Mouse (Mus musculus): ENCODE data around the gene Nf2. TPM values are rescaled to one million over a fixed set of nuclear protein-coding genes. Genes with fewer than 3 reads are reported as not detected.

Nf2 gene
- polyA plus RNA-seq, 1 experiment from 2014 or later = 53.2 TPM

DNA sequence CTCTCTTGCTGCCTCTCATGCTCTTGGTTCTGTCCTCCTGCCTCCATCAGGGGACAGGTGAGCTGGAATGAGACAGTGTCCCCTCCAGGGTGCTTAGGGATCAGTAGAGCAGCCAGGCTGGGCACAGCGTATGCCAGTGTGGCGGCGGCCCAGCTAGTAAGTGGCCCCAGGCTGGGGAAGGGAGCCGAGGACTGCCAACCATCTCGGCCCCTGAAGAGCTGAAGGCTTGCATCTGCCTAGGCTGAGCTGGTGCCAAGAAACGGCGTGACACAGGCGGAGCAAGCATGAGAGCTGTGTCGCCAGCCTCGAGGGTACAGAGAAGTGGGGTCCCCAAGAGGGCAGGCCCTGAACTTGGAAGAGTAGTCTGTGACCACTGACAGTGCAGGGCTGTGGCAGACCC lies 111.7 kb downstream of the Nf2 start:
- WGBS = 86% methylated on average over 10 of the region's 10 CpGs

DNA sequence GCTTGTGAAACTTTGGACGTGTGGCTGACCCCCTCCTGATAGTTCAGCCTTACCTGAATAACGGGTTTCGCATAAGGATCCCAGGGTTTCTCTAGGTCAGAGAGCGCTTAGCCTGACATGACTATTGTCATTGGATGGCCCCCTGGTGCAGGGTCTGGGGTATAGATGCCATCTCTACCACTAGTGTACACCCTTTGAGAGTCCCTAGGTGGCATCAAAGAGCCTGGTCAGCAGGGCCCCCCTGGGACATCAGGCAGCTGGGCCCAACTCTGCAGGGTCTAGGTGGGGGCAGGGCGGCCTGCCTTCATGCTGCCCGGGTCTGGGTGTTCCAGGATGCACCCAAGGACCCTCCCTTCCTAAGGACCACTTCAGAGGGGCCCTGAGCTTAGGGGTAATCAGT lies 113.0 kb downstream of the Nf2 start:
- 0 out of 2 replicates have a peak, but pooled peaks cover 5% of the 10 kb centered on the region for H3K4me1 ChIP-seq
- H3K4me3 ChIP-seq (replicated peaks) = no peak overlapping the region
- 0 out of 2 replicates have a peak, but pooled peaks cover 7% of the 10 kb centered on the region for H3K27me3 ChIP-seq
- WGBS = 51% methylated on average over 6 of the region's 6 CpGs
- H3K4me2 ChIP-seq = no peak overlapping the region
- no peaks in the 10 kb centered on the region for H3K9me3 ChIP-seq (replicated peaks)
- no peak overlapping the region for H3K9ac ChIP-seq
- no peak for ATAC-seq (replicated peaks; ENCODE audit: low FRiP score)
- H3K27ac ChIP-seq = no peak overlapping the region
- H3K36me3 ChIP-seq = no peaks in the 10 kb centered on the region

More for the DNA sequence above, 111.7 kb downstream of the Nf2 start:
- no peak overlapping the region for H3K9ac ChIP-seq
- no peak overlapping the region for H3K4me3 ChIP-seq (replicated peaks)
- no peak overlapping the region for H3K4me2 ChIP-seq
- H3K9me3 ChIP-seq (replicated peaks) = no peaks in the 10 kb centered on the region
- H3K27me3 ChIP-seq = peaks cover 20% of the 10 kb centered on the region
- no peak overlapping the region for H3K27ac ChIP-seq
- H3K36me3 ChIP-seq = no peaks in the 10 kb centered on the region
- no peak for ATAC-seq (replicated peaks; ENCODE audit: low FRiP score)
- 0 out of 2 replicates have a peak, but pooled peaks cover 5% of the 10 kb centered on the region for H3K4me1 ChIP-seq

DNA sequence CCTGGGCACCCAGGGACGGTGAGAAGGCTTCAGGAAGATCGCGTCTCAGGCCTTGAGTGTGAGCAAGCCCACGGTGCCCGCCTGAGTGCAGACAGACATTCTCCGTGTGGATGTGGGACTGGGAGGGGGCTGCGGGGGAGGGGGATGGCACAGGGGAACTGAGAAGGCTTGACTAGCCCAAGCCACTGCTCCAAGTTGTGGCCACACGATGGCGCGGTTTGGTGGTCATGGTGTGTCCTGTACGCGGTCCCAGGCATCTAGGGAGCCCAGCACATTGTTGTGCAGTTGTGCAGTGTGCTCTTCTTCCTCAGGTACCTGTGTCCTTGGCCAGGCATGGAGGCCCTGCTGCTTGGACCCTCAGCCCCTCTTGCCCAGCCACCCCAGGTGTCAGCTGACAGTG lies 115.2 kb downstream of the Nf2 start:
- H3K27ac ChIP-seq = no peak overlapping the region
- H3K4me3 ChIP-seq (replicated peaks) = no peak overlapping the region
- H3K36me3 ChIP-seq = no peaks in the 10 kb centered on the region
- no peak overlapping the region for H3K4me2 ChIP-seq
- WGBS = 31% methylated on average over 12 of the region's 12 CpGs
- H3K4me1 ChIP-seq = 0 out of 2 replicates have a peak, but pooled peaks cover 5% of the 10 kb centered on the region
- no peaks in the 10 kb centered on the region for H3K27me3 ChIP-seq
- H3K9ac ChIP-seq = no peak overlapping the region
- no peak for ATAC-seq (replicated peaks; ENCODE audit: low FRiP score)
- H3K9me3 ChIP-seq (replicated peaks) = no peaks in the 10 kb centered on the region

DNA sequence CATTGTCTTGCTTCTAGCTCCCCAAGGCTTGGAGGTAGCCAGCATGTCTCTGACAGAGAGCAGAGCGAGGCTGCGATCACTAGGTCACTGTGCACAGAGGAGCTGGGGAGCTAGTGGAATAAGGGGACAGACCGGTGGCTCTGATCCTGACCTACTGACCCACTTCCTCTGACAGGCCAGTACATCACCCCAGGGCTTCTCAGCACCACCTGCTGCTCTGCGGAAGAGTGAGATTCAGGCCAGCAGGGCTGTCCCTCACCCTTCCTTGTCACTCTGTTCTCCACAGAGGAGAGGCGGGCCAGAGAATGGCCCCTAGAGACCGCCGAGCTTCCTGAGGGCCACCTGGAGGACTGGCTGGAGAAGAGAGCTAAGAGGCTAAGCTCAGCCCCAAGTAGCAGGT lies 117.6 kb downstream of the Nf2 start:
- no peaks in the 10 kb centered on the region for H3K27me3 ChIP-seq
- no peak overlapping the region for H3K4me2 ChIP-seq
- no peak for ATAC-seq (replicated peaks; ENCODE audit: low FRiP score)
- no peak overlapping the region for H3K4me3 ChIP-seq (replicated peaks)
- H3K9ac ChIP-seq = no peak overlapping the region
- H3K9me3 ChIP-seq (replicated peaks) = no peaks in the 10 kb centered on the region
- 64% methylated on average over 7 of the region's 7 CpGs for WGBS
- 0 out of 2 replicates have a peak, but pooled peaks cover 7% of the 10 kb centered on the region for H3K36me3 ChIP-seq
- no peak overlapping the region for H3K27ac ChIP-seq
- 0 out of 2 replicates have a peak, but pooled peaks cover 5% of the 10 kb centered on the region for H3K4me1 ChIP-seq

DNA sequence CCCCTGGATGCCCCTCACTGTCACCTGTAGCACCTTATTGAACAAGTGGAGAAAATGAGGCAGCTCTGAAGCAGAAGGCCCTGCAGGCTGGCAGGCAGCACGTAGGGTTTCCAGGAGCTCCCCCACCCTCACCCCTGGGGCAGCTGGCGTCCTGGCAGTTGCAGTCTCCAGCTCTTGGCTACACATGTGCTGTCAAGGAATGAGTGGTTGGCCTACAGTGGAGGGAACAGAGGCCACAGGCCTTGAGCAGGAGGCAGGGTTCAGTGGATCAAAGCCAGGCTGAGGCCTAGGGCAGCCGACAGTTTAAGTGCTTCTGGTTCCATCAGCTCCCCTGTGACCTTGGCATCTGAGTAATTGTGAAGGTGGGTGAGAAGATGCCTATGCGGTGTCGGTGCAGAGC lies 118.4 kb downstream of the Nf2 start:
- no peak overlapping the region for H3K27ac ChIP-seq
- H3K27me3 ChIP-seq = no peaks in the 10 kb centered on the region
- H3K4me3 ChIP-seq (replicated peaks) = no peak overlapping the region
- 84% methylated on average over 5 of the region's 5 CpGs for WGBS
- H3K9ac ChIP-seq = no peak overlapping the region
- peaks cover 10% of the 10 kb centered on the region; the same call in 1 of the 2 replicates for H3K36me3 ChIP-seq
- no peak for ATAC-seq (replicated peaks; ENCODE audit: low FRiP score)
- no peaks in the 10 kb centered on the region for H3K9me3 ChIP-seq (replicated peaks)
- no peak overlapping the region for H3K4me2 ChIP-seq
- H3K4me1 ChIP-seq = 0 out of 2 replicates have a peak, but pooled peaks cover 5% of the 10 kb centered on the region

DNA sequence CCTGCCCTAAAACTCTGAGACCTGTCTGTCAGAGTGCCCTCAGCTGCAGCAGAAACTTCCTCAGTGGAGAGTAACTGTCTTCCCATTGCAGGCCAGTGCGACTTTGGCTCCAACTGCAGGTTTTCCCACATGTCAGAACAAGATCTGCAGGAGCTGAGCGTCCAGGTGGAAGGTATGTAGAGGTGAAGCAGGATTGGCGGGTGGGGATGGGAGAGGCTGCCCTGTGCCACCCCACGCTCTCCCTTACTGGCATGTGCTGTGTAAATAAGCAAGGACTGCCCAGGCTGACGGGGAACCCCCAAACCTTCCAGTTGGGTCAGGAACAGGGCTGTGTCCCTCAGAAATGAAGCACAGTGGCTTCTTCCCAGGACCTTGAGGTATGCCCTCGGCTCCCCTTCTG lies 119.2 kb downstream of the Nf2 start:
- H3K36me3 ChIP-seq = peaks cover 17% of the 10 kb centered on the region; the same call in 1 of the 2 replicates
- 0 out of 2 replicates have a peak overlapping the region, but pooled peaks have one; percentile 22 for H3K27ac ChIP-seq
- no peak overlapping the region for H3K4me3 ChIP-seq (replicated peaks)
- ATAC-seq (replicated peaks; ENCODE audit: low FRiP score) = no peak
- no peak overlapping the region for H3K9ac ChIP-seq
- no peak overlapping the region for H3K4me2 ChIP-seq
- WGBS = 81% methylated on average over 6 of the region's 6 CpGs
- no peaks in the 10 kb centered on the region for H3K27me3 ChIP-seq
- no peaks in the 10 kb centered on the region for H3K4me1 ChIP-seq
- H3K9me3 ChIP-seq (replicated peaks) = no peaks in the 10 kb centered on the region

DNA sequence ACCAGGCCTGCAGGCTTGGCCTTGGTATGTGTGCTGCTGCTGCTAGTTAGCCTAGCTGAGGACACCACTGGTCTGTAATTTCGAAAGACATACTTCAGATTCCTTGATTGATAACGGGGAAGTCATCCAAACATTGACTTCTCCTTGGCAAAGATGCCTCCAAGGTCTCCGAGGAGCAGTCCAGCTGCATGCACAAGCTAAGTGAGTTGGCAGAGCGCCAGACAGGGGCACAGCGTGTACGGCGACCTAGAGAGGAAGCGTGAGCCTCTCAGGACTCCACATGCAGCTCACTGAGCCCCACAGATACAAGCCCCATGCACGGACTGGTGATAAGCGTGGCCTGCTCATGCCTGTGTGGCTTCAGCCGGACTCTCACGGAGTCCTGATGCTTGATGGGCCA lies 119.7 kb downstream of the Nf2 start:
- 0 out of 2 replicates have a peak overlapping the region, but pooled peaks have one; percentile 22 for H3K27ac ChIP-seq
- H3K9me3 ChIP-seq (replicated peaks) = no peaks in the 10 kb centered on the region
- no peak overlapping the region for H3K4me2 ChIP-seq
- no peak for ATAC-seq (replicated peaks; ENCODE audit: low FRiP score)
- no peak overlapping the region for H3K4me3 ChIP-seq (replicated peaks)
- H3K36me3 ChIP-seq = peaks cover 20% of the 10 kb centered on the region; the same call in 1 of the 2 replicates
- no peaks in the 10 kb centered on the region for H3K4me1 ChIP-seq
- 44% methylated on average over 12 of the region's 12 CpGs for WGBS
- H3K9ac ChIP-seq = no peak overlapping the region
- H3K27me3 ChIP-seq = no peaks in the 10 kb centered on the region

DNA sequence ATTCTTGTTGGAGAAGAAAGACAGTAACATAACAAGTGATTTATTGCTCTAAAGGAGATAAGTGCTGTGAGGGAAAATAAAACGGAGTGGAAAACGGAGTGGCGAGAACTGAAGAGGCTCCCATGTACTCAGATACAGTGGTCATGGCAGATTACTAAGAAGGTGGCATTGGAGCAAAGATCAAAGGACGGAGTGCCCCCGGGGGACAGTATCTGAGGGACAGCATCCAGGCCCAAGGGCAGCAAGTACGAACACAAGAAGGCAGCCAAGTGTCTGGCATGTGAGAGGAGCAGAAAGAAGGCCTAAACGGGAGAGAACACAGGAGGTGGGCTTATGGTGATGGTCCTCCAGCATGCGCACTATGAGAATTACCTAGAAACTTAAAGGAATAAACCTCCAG lies 127.6 kb downstream of the Nf2 start:
- Histone ChIP-seq H3K9ac (no peak overlapping the region), H3K27ac (no peak overlapping the region), H3K4me1 (peaks cover 16% of the 10 kb centered on the region; the same call in 1 of the 2 replicates), H3K27me3 (no peaks in the 10 kb centered on the region), H3K4me2 (no peak overlapping the region), H3K9me3 (replicated peaks) (no peaks in the 10 kb centered on the region), H3K4me3 (replicated peaks) (no peak overlapping the region), H3K36me3 (peaks cover 37% of the 10 kb centered on the region; the same call in 1 of the 2 replicates)
- 60% methylated on average over 8 of the region's 8 CpGs for WGBS
- no peak for ATAC-seq (replicated peaks; ENCODE audit: low FRiP score)

DNA sequence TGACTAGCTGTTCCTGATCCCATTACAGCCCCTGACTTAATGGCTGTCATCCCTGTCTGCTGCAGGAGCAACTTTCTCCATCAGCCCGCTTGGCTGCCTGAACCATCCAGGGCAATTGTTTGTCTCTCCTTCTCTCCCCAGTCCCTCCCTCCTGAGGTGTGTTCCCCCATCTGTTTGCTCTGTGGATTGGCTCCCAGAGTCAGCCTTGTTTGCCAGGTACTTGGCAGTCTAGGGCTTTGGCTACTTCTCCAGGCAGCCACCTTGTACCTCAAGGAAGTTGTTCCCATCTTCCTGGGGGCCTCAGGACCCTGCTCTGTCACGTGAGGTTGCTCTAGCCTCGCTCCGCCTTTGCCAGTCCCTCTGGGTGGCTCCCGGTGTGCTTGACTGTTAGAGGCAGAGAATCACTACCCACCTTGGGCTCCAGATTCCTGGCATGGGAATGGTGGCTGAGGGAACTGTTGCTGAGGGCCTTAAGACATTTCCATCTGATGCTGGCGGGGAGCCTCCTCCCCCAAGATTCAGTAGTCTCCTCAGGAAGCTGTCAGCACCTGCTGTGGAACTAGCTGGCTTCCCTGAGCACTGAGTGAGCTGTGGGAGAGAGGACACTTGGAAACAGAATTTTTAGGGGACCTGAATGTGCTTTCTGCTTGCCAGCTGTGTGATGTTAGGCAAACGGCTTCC lies 128.3 kb downstream of the Nf2 start:
- Histone ChIP-seq H3K4me3 (replicated peaks) (no peak overlapping the region), H3K27ac (no peak overlapping the region), H3K4me1 (peaks cover 16% of the 10 kb centered on the region; the same call in 1 of the 2 replicates), H3K27me3 (no peaks in the 10 kb centered on the region), H3K9ac (no peak overlapping the region), H3K9me3 (replicated peaks) (no peaks in the 10 kb centered on the region), H3K4me2 (no peak overlapping the region), H3K36me3 (peaks cover 35% of the 10 kb centered on the region; the same call in 1 of the 2 replicates)
- ATAC-seq (replicated peaks; ENCODE audit: low FRiP score) = no peak
- WGBS = 38% methylated on average over 7 of the region's 7 CpGs

DNA sequence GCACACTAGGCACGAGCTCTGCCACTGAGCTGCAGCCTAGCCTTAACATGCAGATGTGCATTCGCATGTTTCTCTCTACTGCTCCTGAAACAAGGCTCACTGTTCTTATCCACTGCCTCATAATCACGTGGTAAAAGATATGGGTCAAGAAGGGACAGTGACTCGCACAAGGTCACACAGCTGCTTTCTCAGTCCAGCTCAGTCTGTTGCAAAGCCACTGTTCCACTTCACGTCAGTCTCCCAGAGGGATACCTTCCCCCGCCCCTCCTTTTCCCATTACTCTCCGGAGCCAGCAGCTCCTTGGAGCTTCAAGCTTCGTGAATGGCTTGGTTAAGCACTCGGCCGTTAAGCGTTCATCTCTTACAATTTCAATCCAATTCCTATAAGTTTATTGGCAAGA lies 128.9 kb downstream of the Nf2 start:
- 54% methylated on average over 11 of the region's 11 CpGs for WGBS
- Histone ChIP-seq H3K4me1 (peaks cover 16% of the 10 kb centered on the region; the same call in 1 of the 2 replicates), H3K9me3 (replicated peaks) (no peaks in the 10 kb centered on the region), H3K27me3 (no peaks in the 10 kb centered on the region), H3K9ac (no peak overlapping the region), H3K27ac (no peak overlapping the region), H3K4me3 (replicated peaks) (no peak overlapping the region), H3K4me2 (no peak overlapping the region), H3K36me3 (peaks cover 29% of the 10 kb centered on the region; the same call in 1 of the 2 replicates)
- ATAC-seq (replicated peaks; ENCODE audit: low FRiP score) = no peak

DNA sequence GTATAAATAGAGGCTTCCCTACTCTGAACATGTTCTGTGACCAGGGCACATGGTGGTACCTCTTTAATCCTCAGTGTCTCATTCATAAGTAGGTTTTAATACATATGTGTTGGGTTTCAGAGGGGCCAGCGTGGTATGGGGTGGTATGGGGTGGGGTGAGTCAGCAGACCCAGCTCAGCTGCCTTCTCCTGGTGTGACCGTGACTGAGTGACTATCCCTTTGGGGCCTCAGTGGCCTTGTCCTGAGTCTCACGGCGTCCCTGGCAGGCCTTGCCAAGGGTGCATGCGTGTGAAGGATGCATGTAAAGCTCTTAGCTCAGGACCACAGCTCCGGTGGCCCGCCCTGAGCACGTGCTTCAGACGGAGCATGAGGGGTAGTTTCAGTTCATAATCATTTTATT lies 129.4 kb downstream of the Nf2 start:
- Histone ChIP-seq H3K27me3 (no peaks in the 10 kb centered on the region), H3K4me3 (replicated peaks) (no peak overlapping the region), H3K4me1 (peaks cover 16% of the 10 kb centered on the region; the same call in 1 of the 2 replicates), H3K27ac (no peak overlapping the region), H3K9me3 (replicated peaks) (no peaks in the 10 kb centered on the region), H3K4me2 (no peak overlapping the region), H3K36me3 (peaks cover 27% of the 10 kb centered on the region; the same call in 1 of the 2 replicates), H3K9ac (no peak overlapping the region)
- WGBS = 82% methylated on average over 9 of the region's 9 CpGs
- ATAC-seq (replicated peaks; ENCODE audit: low FRiP score) = no peak

DNA sequence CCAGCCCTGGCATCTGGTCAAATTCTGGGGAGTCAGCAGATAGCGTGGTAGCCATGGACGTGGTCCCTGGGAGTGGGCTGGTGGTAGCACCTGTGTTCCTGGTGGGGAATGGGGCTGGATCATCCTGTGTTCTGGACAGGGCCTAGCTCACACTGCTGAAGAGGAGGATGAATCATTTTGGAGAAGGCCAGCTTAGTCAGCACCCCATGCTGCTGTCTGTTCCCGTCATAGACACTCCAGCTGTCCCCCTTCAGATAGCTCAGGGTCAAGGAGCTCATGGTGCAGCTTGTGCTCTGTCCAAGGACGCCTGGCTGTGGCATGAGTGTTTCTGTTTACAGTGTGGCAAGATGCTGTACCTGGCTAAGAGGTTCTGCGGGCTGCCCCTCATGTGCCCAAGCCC lies 130.8 kb downstream of the Nf2 start:
- H3K27ac ChIP-seq = no peak overlapping the region
- whole genome bisulfite sequencing = 81% methylated on average over 5 of the region's 5 CpGs

More for the DNA sequence above, 130.8 kb downstream of the Nf2 start:
- peaks cover 14% of the 10 kb centered on the region; the same call in 1 of the 2 replicates for H3K36me3 ChIP-seq
- peaks cover 16% of the 10 kb centered on the region; the same call in 1 of the 2 replicates for H3K4me1 ChIP-seq
- H3K9ac ChIP-seq = no peak overlapping the region
- no peaks in the 10 kb centered on the region for H3K9me3 ChIP-seq (replicated peaks)
- H3K4me2 ChIP-seq = no peak overlapping the region
- no peaks in the 10 kb centered on the region for H3K27me3 ChIP-seq
- no peak for ATAC-seq (replicated peaks; ENCODE audit: low FRiP score)
- no peak overlapping the region for H3K4me3 ChIP-seq (replicated peaks)

All from kidney, embryonic 15.5 days (tissue).